Comparison of ENCODE assay signal across 12 mouse cellular contexts in genomic region chr13:98171706-98172105, GRCm38 (mm10). TPM values are rescaled to one million over a fixed set of nuclear protein-coding genes. Genes with fewer than 3 reads are reported as not detected.
DNase-seq lines count a peak whose midpoint lies in the region; ATAC-seq lines count a peak whose summit lies in the region.
"Had no signal": no experiment of that assay in that cellular context is flagged by ENCODE, and none has a peak within 500 bp of the region (broad histone marks: within the 10 kb centered on the region; RNA-seq: fewer than 3 reads in every experiment).

No protein-coding gene starts in this region.

- peak; percentile 62 to 69 for DNase-seq in left cerebral cortex, adult 18-20 months (ENCODE audit: low spot score in 2 of 2)
- DNase-seq in left cerebral cortex, adult 11 months (ENCODE audit: low spot score), result no peak
- DNase-seq in layer of hippocampus, postnatal 10 days (ENCODE audit: low spot score in 2 of 2), result peak; percentile 34 to 44
- peak; percentile 47 for DNase-seq in right cerebral cortex, postnatal 25 days
- DNase-seq in thymus, postnatal 14 days, result no peak
- DNase-seq in gastrocnemius, postnatal 10 days, result no peak
- DNase-seq: cerebellum, adult 9-10 months; gastrocnemius, postnatal 14 days; lung, embryonic 14.5 days; thymus, adult 2 months had no signal

- ATAC-seq in frontal cortex, adult (ENCODE audit: low TSS enrichment), result peak; percentile 81

RNA-seq across cellular contexts. Expression of gene Arhgef28, which starts 34.5 kb away (rescaled TPM):
- total RNA-seq in left cerebral cortex, adult 18-20 months (2021), result 10 to 100 TPM; 35.4 to 42.3 TPM
- 10 to 100 TPM; 76.3 to 80.5 TPM for total RNA-seq in layer of hippocampus, postnatal 10 days (2021)
- total RNA-seq in gastrocnemius, postnatal 10 days (2021), result 1 to 10 TPM; 5.0 to 6.0 TPM
- total RNA-seq: MEL had no signal

Comparison
In these comparisons a context has a peak if more than half of its experiments do, and no peak if none do; other contexts are left out.
1. DNase-seq: peak in left cerebral cortex, adult 18-20 months (2 of 2), layer of hippocampus, postnatal 10 days (2 of 2) and right cerebral cortex, postnatal 25 days (single experiment); none in left cerebral cortex, adult 11 months (single experiment), thymus, postnatal 14 days (single experiment) and gastrocnemius, postnatal 10 days (single experiment).
2. RNA of gene Arhgef28, which starts 34.5 kb away (total RNA-seq): 76.3 to 80.5 TPM in layer of hippocampus, postnatal 10 days and 35.4 to 42.3 TPM in left cerebral cortex, adult 18-20 months; 5.0 to 6.0 TPM in gastrocnemius, postnatal 10 days; every median in the first group is over 4 times any median in the second.